Mouse (Mus musculus) natural killer cell, adult 2 months (primary cell): ENCODE data around the gene Tph1.

Experiments used
- DNase-seq, 2 experiments: peaks; one replicate each; pipeline ENCODE4 v3.0.0; 2022; ENCODE audit warnings: low spot score in 2 of 2

The Tph1 gene

GRCm38 (mm10) chr7:46648431-46649140 is 23.8 kb downstream of the Tph1 start:
- no peak for DNase-seq

- DNase-seq: no peak
These were observed 29.2 kb downstream of the Tph1 start for GRCm38 (mm10) chr7:46643172-46643571.

GRCm38 (mm10) chr7:46640062-46640461 is 32.3 kb downstream of the Tph1 start:
- no peak for DNase-seq

- DNase-seq: peak; percentile 55 to 69
These were observed 32.7 kb downstream of the Tph1 start, which contains the start of gene Sergef for GRCm38 (mm10) chr7:46639692-46640031. Gene Sergef, minus strand, starts transcription at chr7:46639807.

GRCm38 (mm10) chr7:46638889-46639691 is 33.2 kb downstream of the Tph1 start:
- DNase-seq: no peak

- no peak for DNase-seq
These were observed 43.9 kb downstream of the Tph1 start for GRCm38 (mm10) chr7:46628375-46628975.

- DNase-seq: no peak
These were observed 48.4 kb downstream of the Tph1 start for GRCm38 (mm10) chr7:46623979-46624378.

- no peak for DNase-seq
These were observed 53.8 kb downstream of the Tph1 start for GRCm38 (mm10) chr7:46618416-46619110.

- no peak for DNase-seq
These were observed 55.8 kb downstream of the Tph1 start for GRCm38 (mm10) chr7:46616429-46617005.

GRCm38 (mm10) chr7:46615256-46615977 is 56.9 kb downstream of the Tph1 start:
- DNase-seq: peak in 1 of 2 experiments; percentile 17

- DNase-seq: no peak
These were observed 58.1 kb downstream of the Tph1 start for GRCm38 (mm10) chr7:46614263-46614662.

- no peak for DNase-seq
These were observed 59.2 kb downstream of the Tph1 start for GRCm38 (mm10) chr7:46613091-46613490.

GRCm38 (mm10) chr7:46612421-46612937 is 59.9 kb downstream of the Tph1 start:
- no peak for DNase-seq

GRCm38 (mm10) chr7:46611970-46612369 is 60.4 kb downstream of the Tph1 start:
- DNase-seq: no peak

GRCm38 (mm10) chr7:46609317-46609716 is 63.0 kb downstream of the Tph1 start:
- no peak for DNase-seq

- peak in 1 of 2 experiments; percentile 41 for DNase-seq
These were observed 64.8 kb downstream of the Tph1 start for GRCm38 (mm10) chr7:46607428-46608055.

- peak; percentile 60 to 79 for DNase-seq
These were observed 65.3 kb downstream of the Tph1 start for GRCm38 (mm10) chr7:46607031-46607426.

- peak; percentile 78 to 88 for DNase-seq
These were observed 65.8 kb downstream of the Tph1 start for GRCm38 (mm10) chr7:46606391-46607030.

GRCm38 (mm10) chr7:46603051-46603450 is 69.3 kb downstream of the Tph1 start:
- DNase-seq: no peak

- no peak for DNase-seq
These were observed 70.3 kb downstream of the Tph1 start for GRCm38 (mm10) chr7:46602079-46602478.
